Mouse (Mus musculus) testis, adult 2 months (tissue): ENCODE measurements around the gene Rsad2.

ENCODE experiments used
- CTCF ChIP-seq: fragments of 200-500 bp; IDR thresholded peaks from 2 replicates; pipeline ENCODE4 v1.5.1; 2012; ENCODE audit warnings: low read depth, mild to moderate bottlenecking, inconsistent platforms, low read length, moderate library complexity; ENCODE audit not compliant: control insufficient read depth, insufficient read depth, insufficient replicate concordance
- POLR2A ChIP-seq: fragments of 200-500 bp; IDR thresholded peaks from 2 replicates; pipeline ENCODE4 v1.6.1; 2012; ENCODE audit warnings: low read depth, mild to moderate bottlenecking, inconsistent platforms, low read length, moderate library complexity; ENCODE audit not compliant: control insufficient read depth

GRCm38 (mm10) chr12:26501042-26501441 is 44.8 kb upstream of the Rsad2 start:
- TF ChIP-seq POLR2A (no peak), CTCF (no peak)
